ENCODE assay signal across 9 mouse cellular contexts in the genomic region with DNA sequence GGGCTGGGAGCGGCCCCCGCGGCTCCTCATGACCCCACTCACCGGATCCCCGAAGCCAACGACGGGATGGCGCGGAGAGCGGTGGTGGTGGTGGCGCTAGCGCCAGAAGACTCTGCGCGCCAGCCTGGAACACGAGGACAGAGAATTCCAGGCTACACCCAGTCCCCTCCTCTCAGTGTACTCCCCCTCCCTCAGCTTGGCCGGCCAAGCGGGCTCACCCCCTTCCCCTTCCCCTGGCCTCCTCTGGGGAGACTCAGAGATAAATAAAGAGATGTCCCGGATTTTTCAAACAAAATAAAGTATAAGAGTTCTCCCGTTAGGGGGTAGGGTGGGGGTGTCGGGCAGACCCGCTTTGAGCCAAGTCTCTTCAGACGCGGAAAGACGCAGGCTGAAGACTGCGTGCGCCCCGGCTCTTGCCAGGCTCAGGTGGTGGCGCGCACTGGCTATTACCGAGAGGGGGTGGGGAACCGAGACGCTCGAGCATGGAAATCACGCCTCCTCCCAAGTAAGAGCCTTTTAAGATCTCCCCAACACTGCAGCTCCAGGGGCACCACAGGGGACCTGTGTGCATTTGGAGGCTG. TPM values are rescaled to one million over a fixed set of nuclear protein-coding genes. Genes with fewer than 3 reads are reported as not detected.
DNase-seq lines count a peak whose midpoint lies in the region; ATAC-seq lines count a peak whose summit lies in the region.
"Had no signal": no experiment of that assay in that cellular context is flagged by ENCODE, and none has a peak within 500 bp of the region (broad histone marks: within the 10 kb centered on the region; RNA-seq: fewer than 3 reads in every experiment).

A gene (minus strand): TSS at position 114 of the 581 bp plus-strand sequence.

- intact Hi-C loops in heart, postnatal 25 days (cut with DNase I), result no loop called here

- no peak within 1 kb of the TSS for H3K9ac ChIP-seq in heart, embryonic 11.5 days (ENCODE audit: low read depth, low read length)
- H3K9ac ChIP-seq in embryonic facial prominence, embryonic 11.5 days (replicated peaks; ENCODE audit: low read length), result 0 out of 2 replicates have a peak within 1 kb of the TSS, but pooled peaks have one; percentile 22
- 0 out of 2 replicates have a peak within 1 kb of the TSS, but pooled peaks have one; percentile 26 for H3K9ac ChIP-seq in kidney, embryonic 16.5 days (replicated peaks; ENCODE audit: low read length)

- 16% methylated on average over 34 of the region's 34 CpGs for WGBS in heart, embryonic 11.5 days (ENCODE audit: insufficient replicate concordance)
- 31% methylated on average over 23 of the region's 34 CpGs for WGBS in embryonic facial prominence, embryonic 11.5 days
- 22% methylated on average over 22 of the region's 34 CpGs for WGBS in kidney, embryonic 16.5 days
- WGBS in macrophage (ENCODE audit: missing documents), result 14% methylated on average over 23 of the region's 34 CpGs

- peak; percentile 49; the same call in 1 of the 2 replicates for ATAC-seq in heart, embryonic 11.5 days (replicated peaks; ENCODE audit: insufficient number of reproducible peaks, low FRiP score, low TSS enrichment)
- peak; percentile 72 for ATAC-seq in embryonic facial prominence, embryonic 11.5 days (replicated peaks; ENCODE audit: insufficient number of reproducible peaks, low FRiP score, low TSS enrichment, low read depth)
- peak; percentile 86 for ATAC-seq in kidney, embryonic 16.5 days (ENCODE audit: low FRiP score, low TSS enrichment)
- ATAC-seq in erythroblast, adult 5-6 weeks (replicated peaks; ENCODE audit: low FRiP score, poor library complexity, severe bottlenecking), result no peak

- H3K4me1 ChIP-seq in heart, embryonic 11.5 days (ENCODE audit: control insufficient read depth, insufficient read depth, low read length), result no peaks in the 10 kb centered on the region
- no peaks in the 10 kb centered on the region for H3K4me1 ChIP-seq in embryonic facial prominence, embryonic 11.5 days (ENCODE audit: control insufficient read depth, insufficient read depth, low read length)
- no peaks in the 10 kb centered on the region for H3K4me1 ChIP-seq in kidney, embryonic 16.5 days (ENCODE audit: insufficient read depth, low read length)

- H3K9me3 ChIP-seq in heart, embryonic 11.5 days (replicated peaks; ENCODE audit: control insufficient read depth, low read length), result no peaks in the 10 kb centered on the region
- no peaks in the 10 kb centered on the region for H3K9me3 ChIP-seq in embryonic facial prominence, embryonic 11.5 days (replicated peaks; ENCODE audit: control insufficient read depth, low read length)
- no peaks in the 10 kb centered on the region for H3K9me3 ChIP-seq in kidney, embryonic 16.5 days (ENCODE audit: low read length)

- no peaks in the 10 kb centered on the region for H3K79me2 ChIP-seq in macrophage (ENCODE audit: inconsistent target)

- no peak for DNase-seq in heart, postnatal 25 days (ENCODE audit: low spot score)
- DNase-seq in Muller cell, postnatal 12 days (ENCODE audit: inconsistent ontology term), result peak; percentile 71
- peak; percentile 19 for DNase-seq in embryonic facial prominence, embryonic 11.5 days (ENCODE audit: low spot score)
- DNase-seq in testis, postnatal 10 days (ENCODE audit: low spot score), result peak; percentile 37

- peak within 1 kb of the TSS; percentile 75 for H3K4me2 ChIP-seq in heart, embryonic 11.5 days
- H3K4me2 ChIP-seq in embryonic facial prominence, embryonic 11.5 days (ENCODE audit: low read depth, low read length), result peak within 1 kb of the TSS; percentile 90
- H3K4me2 ChIP-seq in kidney, embryonic 16.5 days (replicated peaks; ENCODE audit: low read depth, low read length), result peak within 1 kb of the TSS; percentile 93

- H3K4me3 ChIP-seq in heart, embryonic 11.5 days (ENCODE audit: low read depth, low read length), result peak within 1 kb of the TSS; percentile 47
- peak within 1 kb of the TSS; percentile 44 for H3K4me3 ChIP-seq in embryonic facial prominence, embryonic 11.5 days (ENCODE audit: low read depth, low read length)
- peak within 1 kb of the TSS; percentile 51 for H3K4me3 ChIP-seq in kidney, embryonic 16.5 days (ENCODE audit: low read length)
- H3K4me3 ChIP-seq in macrophage (ENCODE audit: inconsistent target), result peak within 1 kb of the TSS; percentile 10; the same call in 1 of the 2 replicates

- no peaks in the 10 kb centered on the region for H3K36me3 ChIP-seq in heart, embryonic 11.5 days (ENCODE audit: control insufficient read depth, insufficient read depth, low read length)
- no peaks in the 10 kb centered on the region for H3K36me3 ChIP-seq in embryonic facial prominence, embryonic 11.5 days (replicated peaks; ENCODE audit: control insufficient read depth, insufficient read depth, low read depth, low read length)
- no peaks in the 10 kb centered on the region for H3K36me3 ChIP-seq in kidney, embryonic 16.5 days (ENCODE audit: insufficient read depth, low read length)
- H3K36me3 ChIP-seq in macrophage (ENCODE audit: inconsistent target), result no peaks in the 10 kb centered on the region

- no peak within 1 kb of the TSS for H3K27ac ChIP-seq in heart, embryonic 11.5 days (ENCODE audit: low read depth, low read length)
- H3K27ac ChIP-seq in embryonic facial prominence, embryonic 11.5 days (replicated peaks; ENCODE audit: low read depth, low read length), result no peak within 1 kb of the TSS
- no peak within 1 kb of the TSS for H3K27ac ChIP-seq in kidney, embryonic 16.5 days (ENCODE audit: low read length)
- H3K27ac ChIP-seq in macrophage, result no peak within 1 kb of the TSS

- H3K27me3 ChIP-seq in heart, embryonic 11.5 days (ENCODE audit: control insufficient read depth, insufficient read depth, low read length), result peaks cover 29% of the 10 kb centered on the region
- peaks cover 22% of the 10 kb centered on the region for H3K27me3 ChIP-seq in embryonic facial prominence, embryonic 11.5 days (ENCODE audit: control insufficient read depth, insufficient read depth, low read length)
- H3K27me3 ChIP-seq in kidney, embryonic 16.5 days (ENCODE audit: insufficient read depth, low read length), result peaks cover 42% of the 10 kb centered on the region

RNA-seq across cellular contexts. Expression of the gene that starts here (rescaled TPM):
- polyA plus RNA-seq in heart, embryonic 11.5 days (2014; fragmentation: Nextera tagmentation; extraction: Ambion mirVana), result 0.28 and 0.34 TPM in 2 replicates
- under 1 TPM in 1 of 2 experiments, not detected in 1; 0.22 TPM for total RNA-seq in heart, postnatal 25 days (2021)
- 1.6 and 2.3 TPM in 2 replicates for polyA plus RNA-seq in embryonic facial prominence, embryonic 11.5 days (2014; fragmentation: Nextera tagmentation; extraction: Ambion mirVana)
- polyA plus RNA-seq in kidney, embryonic 16.5 days (2015; fragmentation: Nextera tagmentation; extraction: Ambion mirVana), result 0.69 and 1.1 TPM in 2 replicates
- total RNA-seq in macrophage (2018; cell fraction: chromatin; rRNA removed), result 1 to 10 TPM in 10 of 26 experiments, under 1 TPM in 10, not detected in 6; 0.19 to 4.5 (median 0.99) TPM
- under 1 TPM in 25 of 26 experiments, not detected in 1; 0.06 to 0.75 (median 0.42) TPM for total RNA-seq in macrophage (2018; cell fraction: cytosol; rRNA removed)
- total RNA-seq in macrophage (2018; cell fraction: nucleus; rRNA removed), result 1 to 10 TPM in 11 of 26 experiments, under 1 TPM in 14, not detected in 1; 0.22 to 2.4 (median 0.89) TPM
- polyA plus RNA-seq in macrophage (2018), result 0.13 to 0.36 TPM (median 0.32 TPM) in 3 replicates
- not detected in 2 replicates for total RNA-seq in erythroblast, adult 5-6 weeks (2015; ENCODE audit: low replicate concordance)
- total RNA-seq in erythroblast, adult 5-6 weeks (2017; ENCODE audit: low replicate concordance), result 0.98 TPM in 1 of 2 replicates, not detected in the other
- total RNA-seq: hematopoietic stem cell, adult 5-6 weeks had no signal

Comparison
In these comparisons a context has a peak if more than half of its experiments do, and no peak if none do; other contexts are left out.
1. Peak in ATAC-seq, H3K4me3 ChIP-seq and H3K4me2 ChIP-seq in heart, embryonic 11.5 days; RNA of the gene not detected or under 1 TPM.